Mouse (Mus musculus) left cerebral cortex, postnatal 36 days (tissue): Measurements from ENCODE around the gene Sys1. TPM values are rescaled to one million over a fixed set of nuclear protein-coding genes. Genes with fewer than 3 reads are reported as not detected.

Experiments
- DNase-seq, 2 experiments: peaks; one replicate each; pipeline ENCODE4 v3.0.0; 2021 to 2022; ENCODE audit warnings: low spot score in 2 of 2, mixed read lengths in 1 of 2
- intact Hi-C: fragments of 180-260 bp; cut with DNase I; formaldehyde crosslinking; loops from one replicate; pipeline ENCODE4 v1.15.1; 2025
- total RNA-seq, 2 experiments: library from RNA; stranded (reverse); gene quantifications; 2 replicates each; pipeline ENCODE4 v1.2.3; 2021

Gene Sys1
- total RNA-seq: 10 to 100 TPM; 34.7 to 40.4 TPM

DNA sequence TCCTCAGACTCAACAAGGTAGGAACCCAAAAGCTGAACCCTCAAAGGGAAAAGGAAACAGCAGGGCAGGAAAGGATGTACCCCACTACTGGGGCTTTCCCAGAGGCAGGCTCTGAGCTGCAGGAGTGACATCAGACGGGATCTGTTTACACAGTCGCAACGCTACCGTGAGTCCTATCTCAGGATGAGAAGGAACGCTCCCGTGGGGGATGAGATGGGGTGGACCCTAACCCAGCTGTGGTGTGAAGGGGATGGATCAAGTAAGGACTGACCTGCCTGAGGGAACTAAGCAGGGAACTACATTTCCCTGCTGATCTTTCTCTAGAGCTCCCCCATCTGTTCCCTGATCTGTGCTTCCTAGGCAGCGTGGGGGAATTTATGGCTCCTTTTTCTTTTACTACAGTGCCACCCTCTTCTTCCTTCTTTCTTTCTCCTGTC is at the start of gene Sys1:
TSS of gene Sys1 (plus strand) at position 101 of the 437 bp plus-strand sequence.
- DNase-seq: peak; percentile 30 to 34
- intact Hi-C loops: loop anchor here (1.0 kb wide), 1 partner anchor 40 kb away; no protein-coding TSS in a partner anchor

DNA sequence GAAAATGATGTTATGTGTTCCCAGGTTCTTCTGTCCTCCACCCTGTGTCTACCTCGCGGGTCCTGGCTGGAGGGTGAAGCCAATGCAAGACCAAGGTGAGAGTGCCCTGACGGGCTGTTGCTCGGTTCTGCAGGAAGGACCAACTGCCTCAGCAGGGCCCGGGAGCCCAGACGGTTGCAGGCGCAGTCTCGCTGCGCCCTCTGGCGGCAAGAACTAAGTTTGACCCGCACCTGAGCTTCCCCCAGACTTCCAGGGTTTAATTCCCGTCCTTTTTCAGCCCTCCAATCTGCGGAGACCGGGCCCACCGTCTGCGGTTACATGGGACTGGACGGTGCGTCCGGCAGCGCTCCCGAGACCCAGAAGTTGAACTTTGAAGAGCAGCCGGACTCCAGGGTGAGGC is 49.1 kb upstream of the Sys1 start:
- DNase-seq: peak; percentile 65 to 72
- intact Hi-C loops: loop anchor here (2.0 kb wide), 1 partner anchor 303 kb away; no protein-coding TSS in a partner anchor

DNA sequence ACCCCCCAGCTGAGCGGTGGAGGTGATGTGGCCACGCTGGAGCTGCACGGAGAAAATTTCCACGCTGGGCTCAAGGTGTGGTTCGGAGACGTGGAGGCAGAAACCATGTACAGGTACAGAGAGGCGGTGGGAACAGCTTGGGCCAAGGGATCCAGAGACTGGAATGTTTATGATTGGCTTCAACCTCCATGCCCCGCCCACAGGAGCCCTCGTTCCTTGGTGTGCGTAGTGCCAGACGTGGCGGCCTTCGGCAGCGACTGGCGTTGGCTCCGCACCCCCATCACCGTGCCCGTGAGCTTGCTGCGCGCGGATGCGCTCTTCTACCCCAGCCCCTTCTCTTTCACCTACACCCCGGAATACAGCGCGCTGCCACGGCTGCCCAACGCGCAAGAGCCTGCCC is 42.6 kb upstream of the Sys1 start:
- DNase-seq: no peak
- intact Hi-C loops: loop anchor here (10.0 kb wide), 2 partner anchors 101 to 311 kb away; no protein-coding TSS in a partner anchor

DNA sequence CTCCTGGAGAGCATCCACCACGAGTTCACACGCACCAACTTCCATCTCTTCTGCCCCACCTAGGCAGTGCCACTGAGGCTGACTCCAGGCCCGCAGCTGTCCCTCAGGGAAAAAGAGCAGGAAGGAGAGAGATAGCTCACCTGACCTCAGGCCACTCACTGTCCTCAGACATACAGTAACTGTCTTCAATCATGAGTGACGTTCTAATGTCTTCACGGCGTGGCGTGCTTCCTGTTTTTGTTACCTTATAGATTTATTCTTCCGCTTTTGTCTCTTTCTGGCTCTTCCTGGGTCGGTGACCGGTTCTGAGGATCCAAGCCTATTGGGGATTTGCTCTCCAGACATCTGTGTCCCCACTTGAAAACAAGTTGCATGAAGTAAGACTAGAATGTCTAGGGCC is 42.2 kb upstream of the Sys1 start:
- no peak for DNase-seq
- intact Hi-C loops: loop anchor here (10.0 kb wide), 2 partner anchors 100 to 310 kb away; no protein-coding TSS in a partner anchor

DNA sequence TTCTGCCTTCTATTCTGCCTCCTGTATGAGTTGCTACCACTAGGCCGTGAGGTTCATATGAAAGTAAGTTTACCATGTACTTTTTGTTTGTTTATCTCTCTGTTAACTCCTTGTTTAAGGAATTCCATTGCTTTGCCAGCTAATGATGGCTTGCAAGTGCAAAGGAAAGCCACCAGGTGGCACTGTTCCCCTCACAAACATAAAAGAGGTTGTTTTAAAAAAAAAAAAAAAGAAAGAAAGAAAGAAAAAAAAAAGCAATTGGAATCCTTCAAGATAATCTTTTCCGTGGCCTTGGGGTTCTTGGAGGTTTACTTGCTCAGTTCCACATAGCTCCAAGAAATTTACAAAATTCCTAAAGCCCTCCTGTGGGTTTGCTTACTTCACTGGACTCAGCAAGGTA is 39.6 kb upstream of the Sys1 start:
- intact Hi-C loops: loop anchor here (1.0 to 10.0 kb wide), 5 partner anchors 39 to 308 kb away; partner anchors contain the start of genes Sys1 and Wfdc2
- no peak for DNase-seq

DNA sequence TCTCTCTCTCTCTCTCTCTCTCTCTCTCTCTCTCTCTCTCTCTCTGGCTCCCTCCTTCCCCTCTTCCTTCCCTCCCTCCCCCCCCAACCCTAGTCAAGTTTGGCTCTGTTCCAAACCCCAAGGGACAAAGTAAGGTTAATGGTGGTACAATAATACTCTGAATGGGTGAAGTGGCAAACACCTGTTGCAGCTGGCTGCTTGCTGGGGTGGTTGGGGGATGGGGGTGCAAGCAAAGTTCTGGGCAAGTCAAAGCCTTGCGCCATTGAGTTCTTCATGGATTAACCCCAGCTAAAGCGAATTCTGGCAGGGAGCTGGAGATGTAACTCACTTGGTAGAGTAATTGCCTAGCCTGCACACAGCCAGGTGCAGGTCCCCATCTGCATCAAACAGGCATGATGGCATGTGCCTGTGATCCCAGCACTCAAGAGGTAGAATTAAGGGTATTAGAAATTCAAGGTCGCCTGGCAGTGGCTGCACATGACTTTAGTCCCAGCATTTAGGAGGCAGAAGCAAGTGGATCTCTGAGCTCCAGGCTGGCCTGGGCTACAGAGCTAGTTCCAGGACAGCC is 38.4 kb upstream of the Sys1 start:
- no peak for DNase-seq
- intact Hi-C loops: loop anchor here (5.0 to 10.0 kb wide), 4 partner anchors 96 to 306 kb away; partner anchors contain the start of gene Wfdc2

DNA sequence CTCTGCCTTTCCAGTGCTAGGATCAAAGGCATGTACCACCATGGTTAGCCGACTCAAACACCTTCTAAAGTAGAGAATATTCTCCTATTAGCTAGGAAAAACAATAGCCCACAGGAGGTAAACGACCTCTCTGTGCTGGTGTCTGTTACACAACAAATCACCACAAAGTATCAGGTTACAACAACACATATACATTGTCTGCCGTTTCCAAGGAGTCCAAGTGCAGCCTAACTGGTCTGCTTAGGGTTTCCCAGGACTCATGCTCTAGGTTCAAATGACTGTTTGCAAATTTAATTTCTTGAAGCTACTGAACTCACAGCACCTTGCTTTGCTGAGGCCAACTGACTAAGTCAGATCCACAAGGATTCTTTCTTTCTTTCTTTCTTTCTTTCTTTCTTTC is 37.3 kb upstream of the Sys1 start:
- intact Hi-C loops: loop anchor here (5.0 to 10.0 kb wide), 4 partner anchors 95 to 305 kb away; partner anchors contain the start of gene Wfdc2
- DNase-seq: no peak

DNA sequence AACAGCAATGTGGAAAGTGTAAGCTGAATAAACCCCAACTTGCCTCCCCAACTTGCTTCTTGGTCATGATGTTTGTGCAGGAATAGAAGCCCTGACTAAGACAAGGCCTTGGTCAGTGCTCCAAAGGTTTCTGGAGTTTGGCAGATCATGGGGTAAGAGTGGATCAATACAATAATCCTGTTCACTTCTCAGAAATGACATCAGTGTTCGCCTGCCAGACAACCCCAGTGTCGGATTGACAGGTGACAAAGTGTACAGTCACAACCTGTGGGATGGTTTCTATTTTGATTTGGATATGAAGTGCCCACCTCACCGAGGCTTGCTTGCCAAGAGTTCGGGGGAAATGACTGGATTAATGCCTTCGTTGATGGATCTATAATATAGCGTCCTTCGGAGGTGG is 35.5 kb upstream of the Sys1 start:
- intact Hi-C loops: no loop called here
- DNase-seq: no peak

DNA sequence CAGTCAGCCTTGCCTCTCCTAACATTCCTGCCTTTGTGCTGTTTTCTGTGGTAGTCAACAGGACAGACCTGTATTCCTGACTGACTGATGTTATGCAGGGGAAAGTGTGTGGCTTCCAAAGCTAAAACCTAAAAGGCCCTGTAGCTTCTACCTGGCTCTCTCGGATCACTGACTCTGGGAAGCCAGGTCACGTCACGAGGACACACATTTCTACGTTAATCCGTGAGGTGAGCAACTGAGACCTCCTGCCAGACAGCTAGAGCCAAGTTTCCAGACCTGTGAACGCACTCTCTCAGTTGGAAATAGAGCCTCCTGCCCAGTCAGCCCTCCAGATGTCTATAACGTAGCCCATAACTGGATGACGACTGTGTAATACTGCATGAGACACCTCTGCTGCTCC is 34.8 kb upstream of the Sys1 start:
- DNase-seq: no peak
- intact Hi-C loops: no loop called here

DNA sequence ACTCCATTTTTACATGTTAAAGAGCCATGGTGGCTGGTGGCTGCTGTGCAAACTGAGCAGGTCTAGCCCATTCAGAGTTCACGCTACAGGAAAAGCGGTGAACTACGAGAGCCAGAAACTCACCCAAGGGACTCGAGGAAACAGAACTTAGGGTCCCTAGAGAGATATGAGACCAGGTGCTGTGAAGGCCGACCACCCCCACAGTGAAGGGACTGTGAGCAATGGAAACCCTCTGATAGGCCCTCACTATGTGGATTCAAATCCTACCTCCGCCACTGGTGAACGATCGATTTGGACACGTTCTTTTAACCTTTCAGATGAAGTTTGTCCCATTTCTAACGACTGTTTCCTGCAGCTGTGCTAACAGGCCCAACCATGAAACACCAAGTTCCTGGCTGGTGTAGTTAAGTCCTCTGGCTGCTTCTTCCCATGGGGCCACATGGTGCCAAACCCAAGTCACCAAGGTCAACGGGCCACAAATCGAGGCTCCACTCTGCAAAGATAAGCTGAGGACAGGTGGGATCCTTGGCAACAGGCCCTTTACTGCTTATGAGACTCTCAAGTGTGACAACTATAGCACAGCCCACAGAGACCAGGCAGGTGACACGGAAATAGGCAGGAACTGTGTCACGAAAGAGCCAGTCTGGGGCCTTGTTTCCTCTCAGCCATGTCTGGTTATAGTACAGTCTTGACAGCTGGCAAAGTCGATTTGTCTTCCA is 33.9 kb upstream of the Sys1 start:
- intact Hi-C loops: no loop called here
- DNase-seq: no peak

DNA sequence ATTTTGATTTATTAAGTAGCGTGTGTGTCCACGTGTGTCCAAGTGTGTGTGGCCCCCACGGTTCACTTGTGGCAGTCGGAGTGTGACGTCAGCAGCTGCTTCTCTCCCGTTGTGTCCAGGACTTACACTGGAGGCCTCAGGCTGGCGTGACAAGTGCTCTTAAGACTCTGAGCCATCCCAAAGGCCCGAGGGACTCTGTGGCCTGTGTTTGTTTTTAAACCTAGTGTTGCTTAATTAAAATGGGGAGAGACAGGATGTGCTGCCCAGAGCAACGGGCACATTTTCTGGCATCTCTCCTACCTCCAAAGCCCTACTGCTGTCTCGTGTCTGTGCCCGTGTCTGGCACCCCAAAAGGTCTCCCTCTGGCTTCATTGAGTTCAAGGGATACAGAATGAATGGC is 33.3 kb upstream of the Sys1 start:
- intact Hi-C loops: no loop called here

DNA sequence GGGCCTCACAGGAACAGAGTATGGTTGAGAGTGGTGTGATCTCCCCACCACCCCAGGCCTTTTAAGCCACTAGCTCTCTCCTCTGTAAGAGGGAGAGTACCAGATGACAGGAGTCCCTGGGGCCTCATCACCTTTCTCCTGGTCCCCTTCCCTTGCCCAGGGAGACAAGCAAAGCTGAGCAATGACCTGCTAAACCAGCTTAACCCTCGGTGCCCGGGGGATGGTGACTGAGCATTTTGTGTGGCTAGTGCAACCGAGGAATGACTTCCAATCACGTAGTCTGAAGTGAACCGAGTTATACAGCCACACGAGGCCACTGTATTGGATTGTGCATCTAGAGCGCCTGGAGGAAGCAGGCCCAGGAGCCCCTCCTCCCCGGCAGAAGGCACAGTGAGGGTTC is 32.4 kb upstream of the Sys1 start:
- intact Hi-C loops: no loop called here
- no peak for DNase-seq

More for the DNA sequence above, 33.3 kb upstream of the Sys1 start:
- DNase-seq: no peak

DNA sequence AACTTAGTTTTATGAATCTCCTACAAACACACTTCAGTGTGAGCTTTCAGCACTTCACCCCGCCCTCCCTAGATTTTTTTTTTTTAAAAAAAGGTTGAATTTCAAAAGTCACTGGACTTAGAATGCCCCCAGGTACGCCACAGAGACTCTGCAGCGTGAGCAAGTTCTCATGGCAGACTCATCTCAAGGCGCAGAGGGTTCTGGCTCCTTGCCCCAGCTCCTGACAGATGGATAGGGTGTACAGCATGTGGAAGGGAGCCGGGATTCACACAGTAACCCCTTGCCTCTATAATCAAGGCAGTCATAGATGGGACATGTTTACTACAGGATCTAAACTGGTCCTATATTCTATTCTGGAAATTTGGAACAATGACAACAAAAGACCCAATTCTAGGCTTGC is 31.4 kb upstream of the Sys1 start:
- no peak for DNase-seq
- intact Hi-C loops: no loop called here

DNA sequence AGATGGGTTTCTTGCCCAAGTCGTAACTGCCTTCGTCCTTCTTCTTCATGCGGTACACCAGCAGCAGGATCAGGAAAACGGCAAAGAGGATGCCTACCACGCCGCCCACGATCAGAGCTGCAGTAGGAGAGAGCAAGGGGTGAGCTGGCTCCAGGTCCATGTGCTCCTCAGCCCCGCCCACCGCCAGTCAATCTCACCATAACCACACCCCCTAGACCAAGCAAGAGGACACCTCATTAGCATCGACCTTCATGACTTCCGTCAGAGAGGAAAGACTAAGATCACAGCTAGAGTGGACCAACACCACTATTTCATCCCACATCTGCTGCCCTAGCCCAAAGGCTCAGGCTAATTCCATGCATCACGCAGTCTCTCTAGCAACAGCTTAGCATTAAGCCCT is 30.6 kb upstream of the Sys1 start:
- no peak for DNase-seq

DNA sequence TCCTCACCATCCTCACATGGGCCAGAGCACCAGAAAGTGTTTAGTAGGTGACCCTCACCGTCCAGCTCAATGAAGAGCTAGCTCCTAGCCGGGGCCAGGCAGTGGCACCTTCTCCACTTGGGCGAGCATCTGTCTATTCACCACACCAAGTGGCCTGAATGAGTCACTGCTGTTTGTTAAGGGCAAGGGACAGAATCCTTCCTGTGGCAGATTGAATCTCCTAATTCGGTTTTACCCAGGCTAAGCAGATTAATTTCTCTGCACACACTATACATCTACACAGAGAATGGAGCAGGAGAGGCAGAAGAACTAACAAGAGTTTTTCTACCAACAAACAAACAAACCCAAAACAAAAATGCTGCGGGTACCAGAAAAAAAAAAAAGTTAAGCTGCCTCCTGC is 29.8 kb upstream of the Sys1 start:
- intact Hi-C loops: no loop called here

More for the DNA sequence above, 30.6 kb upstream of the Sys1 start:
- intact Hi-C loops: no loop called here

DNA sequence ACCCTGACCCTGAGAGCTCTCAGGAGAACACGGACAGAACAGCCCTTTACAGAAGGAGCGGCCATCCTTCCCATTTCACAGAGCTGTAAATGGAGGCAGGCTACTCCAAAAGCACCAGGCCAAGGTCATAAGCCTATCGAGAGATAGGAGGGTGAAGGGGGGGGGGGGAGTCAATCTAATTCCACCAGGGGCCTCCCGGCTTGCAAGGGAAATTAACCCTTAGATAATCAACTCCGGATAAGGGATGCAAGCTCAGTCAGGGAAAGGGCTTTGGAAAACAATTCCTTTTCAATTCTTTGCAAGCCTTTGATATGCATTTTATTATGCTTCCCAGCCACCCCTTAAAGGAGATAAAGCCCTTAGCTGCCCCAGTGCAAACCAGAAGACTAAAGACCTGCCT is 28.3 kb upstream of the Sys1 start:
- intact Hi-C loops: no loop called here
- no peak for DNase-seq

More for the DNA sequence above, 29.8 kb upstream of the Sys1 start:
- DNase-seq: no peak

DNA sequence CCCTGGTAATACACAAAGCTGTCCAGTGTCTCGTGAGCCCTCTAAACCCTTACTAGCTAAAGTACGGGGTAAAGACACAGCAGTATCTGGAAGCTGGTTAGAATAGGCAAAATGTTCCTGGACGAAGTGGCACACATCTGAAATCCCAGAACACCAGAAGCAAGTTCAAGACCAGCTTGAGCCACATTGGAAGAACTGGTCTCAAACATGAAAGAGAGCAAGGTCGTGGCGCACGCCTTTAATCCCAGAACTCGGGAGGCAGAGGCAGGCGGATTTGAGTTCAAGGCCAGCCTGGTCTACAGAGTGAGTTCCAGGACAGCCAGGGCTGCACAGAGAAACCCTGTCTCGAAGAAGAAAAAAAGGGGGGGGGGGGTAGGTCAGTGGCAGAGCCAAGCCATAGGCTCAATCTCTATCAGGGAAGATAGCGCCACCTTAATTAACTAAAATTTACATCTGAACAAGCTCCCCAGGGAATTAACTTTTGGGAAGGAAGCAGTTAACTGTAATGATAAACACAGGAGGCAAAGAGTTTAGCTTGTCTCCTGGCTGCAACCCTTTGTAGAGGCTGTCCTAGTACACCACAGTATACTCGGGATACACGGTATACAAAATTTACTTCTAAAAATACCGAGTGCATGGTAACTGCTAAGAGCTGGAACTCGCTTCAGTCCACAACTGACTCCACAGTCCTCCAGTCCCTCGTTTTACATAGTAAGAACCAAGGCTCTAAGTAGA is 26.7 kb upstream of the Sys1 start:
- intact Hi-C loops: no loop called here

DNA sequence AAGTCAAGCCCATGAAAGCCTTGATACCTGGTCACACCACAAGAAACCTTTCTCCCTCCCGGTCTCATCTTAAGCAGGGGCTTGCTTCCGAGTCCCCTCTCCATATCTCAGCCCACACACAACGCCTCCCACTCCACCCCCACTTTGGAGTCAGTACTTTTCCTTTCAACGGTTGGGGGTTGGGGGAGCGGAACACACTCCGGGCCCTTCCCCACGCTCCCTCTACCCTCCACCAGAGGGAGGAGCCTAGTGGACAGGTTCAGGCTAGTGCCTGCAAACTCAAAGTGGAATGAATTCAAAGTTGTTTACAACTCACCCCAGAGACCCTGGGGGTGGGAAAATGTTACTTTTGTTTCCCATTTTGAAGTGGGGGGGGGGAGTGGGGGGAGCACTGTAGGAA is 26.1 kb upstream of the Sys1 start:
- intact Hi-C loops: no loop called here
- DNase-seq: no peak

More for the DNA sequence above, 26.7 kb upstream of the Sys1 start:
- no peak for DNase-seq

DNA sequence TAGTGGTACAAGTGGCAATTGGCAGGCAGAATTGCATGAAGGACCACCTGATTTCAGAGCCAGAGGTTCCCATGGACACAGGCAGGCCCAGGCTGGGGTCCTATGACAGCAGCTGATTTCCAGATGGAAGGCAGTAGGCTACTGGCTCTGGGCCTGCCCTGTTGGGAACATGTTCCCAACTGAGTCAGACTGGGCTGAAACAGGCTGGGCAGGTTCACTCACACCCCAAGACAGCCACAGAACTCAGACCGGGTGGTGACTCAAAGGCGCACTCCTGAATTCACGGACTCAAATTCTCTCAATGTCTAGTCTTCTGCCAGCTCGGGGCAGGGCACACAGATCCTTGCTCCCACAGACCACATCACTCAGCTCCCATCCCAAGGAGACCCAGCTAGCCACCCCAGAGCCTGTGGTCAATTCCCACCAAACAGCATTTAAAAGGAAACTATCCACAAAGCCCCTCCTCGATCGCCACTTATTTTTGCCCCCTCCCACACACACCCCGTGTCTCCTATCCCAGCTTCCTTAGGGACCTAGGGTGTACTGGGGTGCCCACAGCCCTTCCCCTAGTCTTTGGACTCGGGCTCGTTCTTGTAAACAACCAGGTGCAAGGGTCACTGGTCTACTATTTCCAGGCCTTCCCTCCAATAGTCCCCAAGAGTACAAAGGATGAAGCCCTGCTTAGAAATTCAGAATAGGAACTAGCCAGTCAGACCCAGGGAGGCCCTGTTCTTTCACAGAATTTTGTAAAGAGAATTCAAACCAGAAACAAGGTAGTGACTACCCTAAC is 24.9 kb upstream of the Sys1 start:
- DNase-seq: no peak
- intact Hi-C loops: no loop called here
